In the genomic region with DNA sequence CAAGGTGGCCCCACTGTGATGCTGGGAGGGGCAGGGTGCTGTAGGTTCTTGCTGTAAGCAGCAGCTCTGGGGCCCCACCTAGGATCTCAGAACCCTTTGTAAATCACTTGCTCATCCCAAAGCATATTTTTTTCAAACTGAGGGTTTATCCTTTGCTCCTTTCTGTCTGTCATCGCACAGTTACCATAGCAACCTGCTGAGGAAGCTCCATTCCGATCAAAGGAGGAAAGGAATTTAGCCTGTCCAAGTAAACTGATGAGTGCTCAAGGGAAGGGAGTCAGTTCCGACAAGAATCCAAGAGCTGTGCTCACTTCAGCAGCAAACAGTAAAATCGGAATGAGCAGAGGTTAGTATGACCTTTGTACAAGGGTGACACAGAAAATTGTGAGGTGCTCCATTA, we compare ENCODE assay signal across 23 mouse cellular contexts. TPM values are rescaled to one million over a fixed set of nuclear protein-coding genes. Genes with fewer than 3 reads are reported as not detected.
DNase-seq lines count a peak whose midpoint lies in the region; ATAC-seq and TF ChIP-seq lines count a peak whose summit lies in the region.
"Had no signal": no experiment of that assay in that cellular context is flagged by ENCODE, and none has a peak within 500 bp of the region (broad histone marks: within the 10 kb centered on the region; RNA-seq: fewer than 3 reads in every experiment).

No protein-coding gene starts in this region.

- no peak overlapping the region for H3K4me3 ChIP-seq in liver, adult 2 months (ENCODE audit: insufficient read depth, low read depth, low read length)
- no peak overlapping the region for H3K4me3 ChIP-seq in hindbrain, embryonic 16.5 days (ENCODE audit: low read length)
- H3K4me3 ChIP-seq: gastrocnemius, adult 2 months; heart, embryonic 15.5 days; limb, embryonic 12.5 days; liver, embryonic 15.5 days; megakaryocyte, embryonic 14.5 days; myocyte; neural tube, embryonic 15.5 days had no signal

- H3K27ac ChIP-seq in liver, adult 2 months (replicated peaks; ENCODE audit: insufficient read depth, low read depth, low read length) = no peak overlapping the region
- H3K27ac ChIP-seq in hindbrain, embryonic 16.5 days (ENCODE audit: low read depth, low read length) = no peak overlapping the region
- H3K27ac ChIP-seq: gastrocnemius, adult 2 months; heart, embryonic 15.5 days; limb, embryonic 12.5 days; liver, embryonic 15.5 days; neural tube, embryonic 15.5 days had no signal

- no peaks in the 10 kb centered on the region for H3K27me3 ChIP-seq in liver, adult 2 months (ENCODE audit: control insufficient read depth, insufficient read depth, low read length)
- H3K27me3 ChIP-seq in hindbrain, embryonic 16.5 days (replicated peaks; ENCODE audit: control insufficient read depth, insufficient read depth, low read length) = no peaks in the 10 kb centered on the region
- H3K27me3 ChIP-seq: heart, embryonic 15.5 days; limb, embryonic 12.5 days; liver, embryonic 15.5 days; megakaryocyte, embryonic 14.5 days; neural tube, embryonic 15.5 days had no signal

- WGBS in liver, adult 2 months = 41% methylated on average over 4 of the region's 4 CpGs
- 16% methylated on average over 4 of the region's 4 CpGs for WGBS in hindbrain, embryonic 16.5 days

- H3K4me1 ChIP-seq in liver, adult 2 months (ENCODE audit: control insufficient read depth, insufficient read depth, low read length) = peaks cover 15% of the 10 kb centered on the region
- peaks cover 2% of the 10 kb centered on the region; the same call in 1 of the 2 replicates for H3K4me1 ChIP-seq in hindbrain, embryonic 16.5 days (ENCODE audit: control insufficient read depth, insufficient read depth, low read depth, low read length)

- no peak for TF ChIP-seq POLR2A in liver, adult 2 months (IDR thresholded peaks at IDR 0.05; ENCODE audit: extremely low read depth, insufficient read depth, low read length)
- no peak for TF ChIP-seq POLR2A in brain, embryonic 14.5 days (IDR thresholded peaks at IDR 0.05; ENCODE audit: borderline replicate concordance, extremely low read depth, insufficient read depth, insufficient read length, poor library complexity, severe bottlenecking)

- peak overlapping the region; percentile 15; the same call in 1 of the 2 replicates for H3K4me2 ChIP-seq in hindbrain, embryonic 16.5 days (ENCODE audit: low read length)
- H3K4me2 ChIP-seq: heart, embryonic 15.5 days; limb, embryonic 12.5 days; liver, embryonic 15.5 days; neural tube, embryonic 15.5 days had no signal

- no peaks in the 10 kb centered on the region for H3K36me3 ChIP-seq in liver, adult 2 months (ENCODE audit: control insufficient read depth, insufficient read depth, low read length)
- H3K36me3 ChIP-seq in hindbrain, embryonic 16.5 days (ENCODE audit: control insufficient read depth, insufficient read depth, low read length) = no peaks in the 10 kb centered on the region
- H3K36me3 ChIP-seq: heart, embryonic 15.5 days; limb, embryonic 12.5 days; liver, embryonic 15.5 days; neural tube, embryonic 15.5 days had no signal

- DNase-seq in liver, adult 2 months (ENCODE audit: extremely low read depth, low read depth, low spot score) = peak; percentile 10
- DNase-seq in liver = no peak
- DNase-seq in brain, embryonic 14.5 days (ENCODE audit: low read depth) = peak; percentile 71
- DNase-seq in layer of hippocampus, postnatal 14 days (ENCODE audit: low spot score in 2 of 2) = no peak
- DNase-seq in kidney, adult 8-10 months = no peak
- no peak for DNase-seq in gastrocnemius, adult 18-20 months (ENCODE audit: low spot score)
- DNase-seq: adrenal gland, adult 8-10 months; cerebellum, adult 11-12 months; cerebellum, postnatal 36 days; gastrocnemius, adult 2 months; heart, adult 18-20 months; kidney, adult 18-20 months; kidney, postnatal 25 days; lung, postnatal 10 days; thymus, adult 2 months had no signal

- ATAC-seq in hindbrain, embryonic 16.5 days = 0 out of 2 replicates have a peak, but pooled peaks have one; percentile 42
- ATAC-seq: CD4-positive, CD25-positive, alpha-beta regulatory T cell, adult 4 months had no signal

- no peaks in the 10 kb centered on the region for H3K79me2 ChIP-seq in liver, adult 2 months (ENCODE audit: control insufficient read depth, insufficient read depth, low read length)

- H3K9me3 ChIP-seq in hindbrain, embryonic 16.5 days (ENCODE audit: control insufficient read depth, low read length) = no peaks in the 10 kb centered on the region
- H3K9me3 ChIP-seq: heart, embryonic 15.5 days; limb, embryonic 12.5 days; liver, embryonic 15.5 days; megakaryocyte, embryonic 14.5 days; neural tube, embryonic 15.5 days had no signal

- no peak overlapping the region for H3K9ac ChIP-seq in liver, adult 2 months (ENCODE audit: low read depth, low read length)
- H3K9ac ChIP-seq in hindbrain, embryonic 16.5 days (ENCODE audit: low read depth, low read length) = no peak overlapping the region
- H3K9ac ChIP-seq: heart, embryonic 15.5 days; limb, embryonic 12.5 days; liver, embryonic 15.5 days; neural tube, embryonic 15.5 days had no signal

- TF ChIP-seq CTCF in liver, adult 2 months (IDR thresholded peaks at IDR 0.05; ENCODE audit: low read depth, low read length) = no peak
- no peak for TF ChIP-seq CTCF in brain, embryonic 14.5 days (IDR thresholded peaks at IDR 0.05; ENCODE audit: borderline replicate concordance, extremely low read depth, insufficient read depth, insufficient read length)

RNA-seq across cellular contexts. Expression of gene Dlx1, which starts 32.9 kb away (rescaled TPM):
- not detected in 2 replicates for total RNA-seq in liver, adult 2 months (2014; rRNA removed)
- not detected in 2 replicates for polyA plus RNA-seq in liver, adult 2 months (2012; rRNA removed)
- polyA plus RNA-seq in brain, embryonic 14.5 days (2012; rRNA removed) = 93.3 and 265 TPM in 2 replicates
- 0.09 and 9.5 TPM in 2 replicates for polyA plus RNA-seq in hindbrain, embryonic 16.5 days (2015; fragmentation: Nextera tagmentation; extraction: Ambion mirVana)
- 10 to 100 TPM; 18.4 to 24.4 TPM for total RNA-seq in layer of hippocampus, postnatal 14 days (2021)
- total RNA-seq in gastrocnemius, adult 18-20 months (2021) = not detected
- polyA plus RNA-seq: CD4-positive, CD25-positive, alpha-beta regulatory T cell, adult 4 months had no signal

RNA-seq across cellular contexts. Expression of gene Metap1d, which starts 41.9 kb away (rescaled TPM):
- 29.2 and 35.0 TPM in 2 replicates for total RNA-seq in liver, adult 2 months (2014; rRNA removed)
- polyA plus RNA-seq in liver, adult 2 months (2012; rRNA removed) = 24.7 and 28.0 TPM in 2 replicates
- polyA plus RNA-seq in brain, embryonic 14.5 days (2012; rRNA removed) = 42.5 and 77.8 TPM in 2 replicates
- polyA plus RNA-seq in hindbrain, embryonic 16.5 days (2015; fragmentation: Nextera tagmentation; extraction: Ambion mirVana) = 31.7 and 31.9 TPM in 2 replicates
- 10 to 100 TPM; 23.3 to 25.0 TPM for total RNA-seq in layer of hippocampus, postnatal 14 days (2021)
- total RNA-seq in gastrocnemius, adult 18-20 months (2021) = 10 to 100 TPM; 25.2 to 30.6 TPM

RNA-seq across cellular contexts. Expression of gene Dlx2, which starts 51.6 kb away (rescaled TPM):
- total RNA-seq in liver, adult 2 months (2014; rRNA removed) = not detected in 2 replicates
- polyA plus RNA-seq in liver, adult 2 months (2012; rRNA removed) = not detected in 2 replicates
- polyA plus RNA-seq in brain, embryonic 14.5 days (2012; rRNA removed) = 32.8 and 48.3 TPM in 2 replicates
- polyA plus RNA-seq in hindbrain, embryonic 16.5 days (2015; fragmentation: Nextera tagmentation; extraction: Ambion mirVana) = 0.20 and 2.0 TPM in 2 replicates
- 1 to 10 TPM; 6.2 to 7.5 TPM for total RNA-seq in layer of hippocampus, postnatal 14 days (2021)
- not detected for total RNA-seq in gastrocnemius, adult 18-20 months (2021)
- total RNA-seq: gastrocnemius, adult 2 months; heart, adult 18-20 months had no signal
- polyA plus RNA-seq: CD4-positive, CD25-positive, alpha-beta regulatory T cell, adult 4 months had no signal

Comparison
In these comparisons a context has a peak if more than half of its experiments do, and no peak if none do; other contexts are left out.
1. DNase-seq: peak in liver, adult 2 months (single experiment) and brain, embryonic 14.5 days (single experiment); none in liver (single experiment), layer of hippocampus, postnatal 14 days (0 of 2), kidney, adult 8-10 months (0 of 2) and gastrocnemius, adult 18-20 months (single experiment).
2. RNA of gene Dlx1, which starts 32.9 kb away (total RNA-seq): 18.4 to 24.4 TPM in layer of hippocampus, postnatal 14 days; not detected in gastrocnemius, adult 18-20 months and not detected in liver, adult 2 months; every median in the first group is over 10 times any median in the second.